10 mouse cellular contexts compared by ENCODE assay signal in genomic region chr7:30440697-30441096, GRCm38 (mm10). TPM values are rescaled to one million over a fixed set of nuclear protein-coding genes. Genes with fewer than 3 reads are reported as not detected.
DNase-seq lines count a peak whose midpoint lies in the region; ATAC-seq and TF ChIP-seq lines count a peak whose summit lies in the region.
"Had no signal": no experiment of that assay in that cellular context is flagged by ENCODE, and none has a peak within 500 bp of the region (broad histone marks: within the 10 kb centered on the region; RNA-seq: fewer than 3 reads in every experiment).

No protein-coding gene starts in this region.

- TF ChIP-seq EP300 in CH12.LX (IDR thresholded peaks at IDR 0.05; ENCODE audit: low read length), result no peak
- no peak for TF ChIP-seq EP300 in liver, embryonic 14.5 days (IDR thresholded peaks at IDR 0.05; ENCODE audit: low read depth)

- no peak overlapping the region for H3K9ac ChIP-seq in kidney, postnatal 0 days (ENCODE audit: low read depth, low read length)
- H3K9ac ChIP-seq in kidney, embryonic 16.5 days (replicated peaks; ENCODE audit: low read length), result no peak overlapping the region
- no peak overlapping the region for H3K9ac ChIP-seq in CH12.LX (ENCODE audit: insufficient read depth, low read depth)
- H3K9ac ChIP-seq in liver, embryonic 14.5 days (replicated peaks), result no peak overlapping the region
- H3K9ac ChIP-seq: limb, embryonic 13.5 days had no signal

- dilution Hi-C loops in CH12.LX (cut with MboI; ENCODE audit: extremely low pct_ligation_motif_present, extremely low pct_unique_long_range_greater_than_20kb, low sequenced_read_pairs), result no loop called here

- H3K79me2 ChIP-seq in CH12.LX (replicated peaks; ENCODE audit: control insufficient read depth, extremely low read depth, insufficient read depth, poor library complexity, severe bottlenecking), result no peaks in the 10 kb centered on the region

- in situ Hi-C loops in CH12.LX (cut with MboI; ENCODE audit: low pct_ligation_motif_present, low pct_unique_long_range_greater_than_20kb, low sequenced_read_pairs), result loop anchor here (10.0 kb wide), 1 partner anchor 54 kb away; the partner anchor contains the start of gene Prodh2

- no peaks in the 10 kb centered on the region for H3K9me3 ChIP-seq in kidney, postnatal 0 days (replicated peaks; ENCODE audit: low read length)
- no peaks in the 10 kb centered on the region for H3K9me3 ChIP-seq in kidney, embryonic 16.5 days (ENCODE audit: low read length)
- H3K9me3 ChIP-seq in CH12.LX (replicated peaks; ENCODE audit: low read length), result peaks cover 13% of the 10 kb centered on the region
- no peaks in the 10 kb centered on the region for H3K9me3 ChIP-seq in embryonic facial prominence, embryonic 10.5 days
- no peaks in the 10 kb centered on the region for H3K9me3 ChIP-seq in liver, embryonic 14.5 days (ENCODE audit: control insufficient read depth, low read length)
- H3K9me3 ChIP-seq: limb, embryonic 13.5 days had no signal

- peak; percentile 81 for TF ChIP-seq CTCF in kidney, postnatal 0 days (IDR thresholded peaks at IDR 0.05; ENCODE audit: low read depth)
- peak; percentile 43 to 85; a peak in 3 of 4 replicates for TF ChIP-seq CTCF in CH12.LX (conservative IDR thresholded peaks at IDR 0.05 in 1 of 2, IDR thresholded peaks at IDR 0.05 in 1 of 2; ENCODE audit: low read depth in 2 of 2, low read length in 2 of 2)
- peak; percentile 86 for TF ChIP-seq CTCF in liver, embryonic 14.5 days (IDR thresholded peaks at IDR 0.05; ENCODE audit: low read depth)

- H3K27ac ChIP-seq in kidney, postnatal 0 days, result no peak overlapping the region
- no peak overlapping the region for H3K27ac ChIP-seq in kidney, embryonic 16.5 days (ENCODE audit: low read length)
- H3K27ac ChIP-seq in CH12.LX (ENCODE audit: insufficient read depth, low read depth), result no peak overlapping the region
- H3K27ac ChIP-seq in embryonic facial prominence, embryonic 10.5 days (replicated peaks), result no peak overlapping the region
- H3K27ac ChIP-seq in liver, embryonic 14.5 days, result no peak overlapping the region
- H3K27ac ChIP-seq: limb, embryonic 13.5 days had no signal

- H3K4me3 ChIP-seq in kidney, postnatal 0 days (replicated peaks; ENCODE audit: low read depth, low read length), result no peak overlapping the region
- H3K4me3 ChIP-seq in kidney, embryonic 16.5 days (ENCODE audit: low read length), result no peak overlapping the region
- H3K4me3 ChIP-seq in CH12.LX (replicated peaks in 1 of 3; ENCODE audit: low read depth in 2 of 3, low read length in 2 of 3, poor library complexity in 1 of 3), result no peak overlapping the region
- H3K4me3 ChIP-seq in embryonic facial prominence, embryonic 10.5 days, result no peak overlapping the region
- no peak overlapping the region for H3K4me3 ChIP-seq in liver, embryonic 14.5 days (ENCODE audit: insufficient read depth in 1 of 2, low read depth in 2 of 2, low read length in 2 of 2)
- H3K4me3 ChIP-seq: limb, embryonic 13.5 days had no signal

- H3K36me3 ChIP-seq in kidney, postnatal 0 days (ENCODE audit: insufficient read depth, low read length), result no peaks in the 10 kb centered on the region
- H3K36me3 ChIP-seq in kidney, embryonic 16.5 days (ENCODE audit: insufficient read depth, low read length), result no peaks in the 10 kb centered on the region
- H3K36me3 ChIP-seq in CH12.LX (replicated peaks in 1 of 2; ENCODE audit: control insufficient read depth in 1 of 2, insufficient read depth in 1 of 2, low read length in 1 of 2), result no peaks in the 10 kb centered on the region
- H3K36me3 ChIP-seq in embryonic facial prominence, embryonic 10.5 days (replicated peaks), result peaks cover 3% of the 10 kb centered on the region; the same call in 1 of the 2 replicates
- H3K36me3 ChIP-seq in liver, embryonic 14.5 days (replicated peaks; ENCODE audit: control insufficient read depth, insufficient read depth, low read depth), result no peaks in the 10 kb centered on the region

- no peak for TF ChIP-seq POLR2A in CH12.LX (IDR thresholded peaks at IDR 0.05; ENCODE audit: low read depth, low read length)

- H3K4me2 ChIP-seq in kidney, postnatal 0 days (ENCODE audit: low read length), result no peak overlapping the region
- H3K4me2 ChIP-seq in kidney, embryonic 16.5 days (replicated peaks; ENCODE audit: low read depth, low read length), result no peak overlapping the region
- H3K4me2 ChIP-seq in CH12.LX (ENCODE audit: insufficient read depth, low read depth, poor library complexity, severe bottlenecking), result no peak overlapping the region
- H3K4me2 ChIP-seq in liver, embryonic 14.5 days (ENCODE audit: low read depth), result no peak overlapping the region
- H3K4me2 ChIP-seq: limb, embryonic 13.5 days had no signal

- H3K4me1 ChIP-seq in kidney, postnatal 0 days (replicated peaks; ENCODE audit: insufficient read depth, low read length), result peaks cover 10% of the 10 kb centered on the region
- peaks cover 22% of the 10 kb centered on the region for H3K4me1 ChIP-seq in kidney, embryonic 16.5 days (ENCODE audit: insufficient read depth, low read length)
- H3K4me1 ChIP-seq in CH12.LX (ENCODE audit: control insufficient read depth in 1 of 2, insufficient read depth in 2 of 2), result no peaks in the 10 kb centered on the region
- peaks cover 19% of the 10 kb centered on the region for H3K4me1 ChIP-seq in embryonic facial prominence, embryonic 10.5 days
- H3K4me1 ChIP-seq in liver, embryonic 14.5 days (replicated peaks; ENCODE audit: control insufficient read depth in 2 of 2, insufficient read depth in 2 of 2, low read length in 1 of 2), result no peaks in the 10 kb centered on the region; a peak in 1 of 4 replicates

- 19% methylated on average over 5 of the region's 5 CpGs for WGBS in kidney, postnatal 0 days
- 29% methylated on average over 3 of the region's 5 CpGs for WGBS in kidney, embryonic 16.5 days
- WGBS in embryonic facial prominence, embryonic 10.5 days, result 28% methylated on average over 4 of the region's 5 CpGs
- 25% methylated on average over 4 of the region's 5 CpGs for WGBS in liver, embryonic 14.5 days (ENCODE audit: insufficient replicate concordance)

- no peaks in the 10 kb centered on the region for H3K27me3 ChIP-seq in kidney, postnatal 0 days (ENCODE audit: insufficient read depth, low read length)
- peaks cover 15% of the 10 kb centered on the region for H3K27me3 ChIP-seq in kidney, embryonic 16.5 days (ENCODE audit: insufficient read depth, low read length)
- peaks cover 80% of the 10 kb centered on the region for H3K27me3 ChIP-seq in CH12.LX (replicated peaks)
- peaks cover 93% of the 10 kb centered on the region for H3K27me3 ChIP-seq in embryonic facial prominence, embryonic 10.5 days (replicated peaks; ENCODE audit: low read depth, poor library complexity, severe bottlenecking)
- H3K27me3 ChIP-seq in liver, embryonic 14.5 days (ENCODE audit: control insufficient read depth, insufficient read depth, low read length), result peaks cover 20% of the 10 kb centered on the region

- DNase-seq in kidney, postnatal 0 days (ENCODE audit: low spot score), result peak; percentile 47
- no peak for DNase-seq in CH12.LX (ENCODE audit: extremely low read depth)
- DNase-seq in embryonic facial prominence, embryonic 10.5 days (ENCODE audit: low spot score), result peak; percentile 63
- DNase-seq in liver, embryonic 14.5 days (ENCODE audit: low read depth in 3 of 3, low spot score in 3 of 3), result no peak
- peak; percentile 60 for DNase-seq in right cerebral cortex, postnatal 25 days
- DNase-seq in heart, postnatal 25 days (ENCODE audit: low spot score), result no peak

- ATAC-seq in kidney, postnatal 0 days (replicated peaks; ENCODE audit: low FRiP score, low read depth), result 0 out of 2 replicates have a peak, but pooled peaks have one; percentile 31
- ATAC-seq in kidney, embryonic 16.5 days (ENCODE audit: low FRiP score, low TSS enrichment), result no peak
- peak; percentile 33 for ATAC-seq in activated CD4-positive, CD25-positive, alpha-beta regulatory T cell, adult 4 months
- ATAC-seq in liver, embryonic 14.5 days (ENCODE audit: insufficient read depth), result no peak

- TF ChIP-seq RAD21 in CH12.LX (IDR thresholded peaks at IDR 0.05; ENCODE audit: low read depth, low read length), result peak; percentile 76

- intact Hi-C loops in heart, postnatal 25 days (cut with DNase I), result loop anchor here (5.0 kb wide), 1 partner anchor 52 kb away; the partner anchor contains the start of gene Prodh2

RNA-seq across cellular contexts. Expression of gene Aplp1, which starts 4.6 kb away (rescaled TPM):
- polyA plus RNA-seq in kidney, postnatal 0 days (2015; fragmentation: Nextera tagmentation; extraction: Ambion mirVana), result 24.1 and 25.4 TPM in 2 replicates
- polyA plus RNA-seq in kidney, embryonic 16.5 days (2015; fragmentation: Nextera tagmentation; extraction: Ambion mirVana), result 27.9 and 31.5 TPM in 2 replicates
- total RNA-seq in CH12.LX (2012; rRNA removed) (0.34 and 0.93 TPM in 2 replicates), CH12.LX (2014; rRNA removed) (not detected in 2 replicates)
- 0.10 TPM in 1 of 2 replicates, not detected in the other for polyA plus RNA-seq in CH12.LX (2012; ENCODE audit: insufficient read length, low read depth)
- polyA plus RNA-seq in activated CD4-positive, CD25-positive, alpha-beta regulatory T cell, adult 4 months (2017; shearing (Covaris generic)), result 1 to 10 TPM; 3.0 to 4.3 TPM
- 28.6 and 32.3 TPM in 2 replicates for polyA plus RNA-seq in embryonic facial prominence, embryonic 10.5 days (2016; fragmentation: Nextera tagmentation; extraction: Ambion mirVana)
- 2.9 and 4.0 TPM in 2 replicates for polyA plus RNA-seq in liver, embryonic 14.5 days (2012; rRNA removed)
- polyA plus RNA-seq in liver, embryonic 14.5 days (2014; fragmentation: Nextera tagmentation; extraction: Ambion mirVana), result 3.5 and 4.5 TPM in 2 replicates
- 1 to 10 TPM; 3.5 TPM for total RNA-seq in heart, postnatal 25 days (2021)

RNA-seq across cellular contexts. Expression of gene Kirrel2, which starts 16.8 kb away (rescaled TPM):
- polyA plus RNA-seq in kidney, postnatal 0 days (2015; fragmentation: Nextera tagmentation; extraction: Ambion mirVana), result 0.65 and 1.5 TPM in 2 replicates
- 0.78 and 1.1 TPM in 2 replicates for polyA plus RNA-seq in kidney, embryonic 16.5 days (2015; fragmentation: Nextera tagmentation; extraction: Ambion mirVana)
- total RNA-seq in CH12.LX (2012; rRNA removed), result not detected in 2 replicates
- total RNA-seq in CH12.LX (2014; rRNA removed), result not detected in 2 replicates
- polyA plus RNA-seq in CH12.LX (2012; ENCODE audit: insufficient read length, low read depth), result not detected in 2 replicates
- not detected for polyA plus RNA-seq in activated CD4-positive, CD25-positive, alpha-beta regulatory T cell, adult 4 months (2017; shearing (Covaris generic))
- 1.3 and 2.2 TPM in 2 replicates for polyA plus RNA-seq in embryonic facial prominence, embryonic 10.5 days (2016; fragmentation: Nextera tagmentation; extraction: Ambion mirVana)
- polyA plus RNA-seq in liver, embryonic 14.5 days (2012; rRNA removed), result 0.10 and 0.30 TPM in 2 replicates
- polyA plus RNA-seq in liver, embryonic 14.5 days (2014; fragmentation: Nextera tagmentation; extraction: Ambion mirVana), result 0.18 TPM in 1 of 2 replicates, not detected in the other
- total RNA-seq in heart, postnatal 25 days (2021), result not detected

RNA-seq across cellular contexts. Expression of gene Nphs1, which starts 17.4 kb away (rescaled TPM):
- polyA plus RNA-seq in kidney, postnatal 0 days (2015; fragmentation: Nextera tagmentation; extraction: Ambion mirVana), result 3.8 and 4.3 TPM in 2 replicates
- polyA plus RNA-seq in kidney, embryonic 16.5 days (2015; fragmentation: Nextera tagmentation; extraction: Ambion mirVana), result 5.4 and 5.5 TPM in 2 replicates
- total RNA-seq in CH12.LX (2012; rRNA removed), result 2.1 and 2.4 TPM in 2 replicates
- not detected in 2 replicates for total RNA-seq in CH12.LX (2014; rRNA removed)
- 1.0 TPM in 1 of 2 replicates, not detected in the other for polyA plus RNA-seq in CH12.LX (2012; ENCODE audit: insufficient read length, low read depth)
- under 1 TPM in 1 of 2 experiments, not detected in 1; 0.24 TPM for polyA plus RNA-seq in activated CD4-positive, CD25-positive, alpha-beta regulatory T cell, adult 4 months (2017; shearing (Covaris generic))
- polyA plus RNA-seq in embryonic facial prominence, embryonic 10.5 days (2016; fragmentation: Nextera tagmentation; extraction: Ambion mirVana), result 0.15 and 0.63 TPM in 2 replicates
- polyA plus RNA-seq in liver, embryonic 14.5 days (2012; rRNA removed), result 0.03 TPM in 2 replicates
- polyA plus RNA-seq in liver, embryonic 14.5 days (2014; fragmentation: Nextera tagmentation; extraction: Ambion mirVana), result 0.08 and 0.19 TPM in 2 replicates
- total RNA-seq in heart, postnatal 25 days (2021), result not detected
- polyA plus RNA-seq: stomach, embryonic 14.5 days had no signal

RNA-seq across cellular contexts. Expression of gene Nfkbid, which starts 19.2 kb away (rescaled TPM):
- 1.1 and 1.2 TPM in 2 replicates for polyA plus RNA-seq in kidney, postnatal 0 days (2015; fragmentation: Nextera tagmentation; extraction: Ambion mirVana)
- 1.6 and 2.0 TPM in 2 replicates for polyA plus RNA-seq in kidney, embryonic 16.5 days (2015; fragmentation: Nextera tagmentation; extraction: Ambion mirVana)
- total RNA-seq in CH12.LX (2012; rRNA removed) (133 and 161 TPM in 2 replicates), CH12.LX (2014; rRNA removed) (131 and 144 TPM in 2 replicates)
- polyA plus RNA-seq in CH12.LX (2012; ENCODE audit: insufficient read length, low read depth), result 175 and 197 TPM in 2 replicates
- polyA plus RNA-seq in activated CD4-positive, CD25-positive, alpha-beta regulatory T cell, adult 4 months (2017; shearing (Covaris generic)), result 10 to 100 TPM; 36.5 to 41.2 TPM
- 1.1 and 1.8 TPM in 2 replicates for polyA plus RNA-seq in embryonic facial prominence, embryonic 10.5 days (2016; fragmentation: Nextera tagmentation; extraction: Ambion mirVana)
- 0.92 and 1.2 TPM in 2 replicates for polyA plus RNA-seq in liver, embryonic 14.5 days (2012; rRNA removed)
- polyA plus RNA-seq in liver, embryonic 14.5 days (2014; fragmentation: Nextera tagmentation; extraction: Ambion mirVana), result 0.69 and 1.1 TPM in 2 replicates
- total RNA-seq in heart, postnatal 25 days (2021), result under 1 TPM; 0.20 to 0.47 TPM

RNA-seq across cellular contexts. Expression of gene Hcst, which starts 21.0 kb away (rescaled TPM):
- polyA plus RNA-seq in kidney, postnatal 0 days (2015; fragmentation: Nextera tagmentation; extraction: Ambion mirVana), result 2.1 and 3.4 TPM in 2 replicates
- polyA plus RNA-seq in kidney, embryonic 16.5 days (2015; fragmentation: Nextera tagmentation; extraction: Ambion mirVana), result 0.63 and 0.84 TPM in 2 replicates
- total RNA-seq in CH12.LX (2012; rRNA removed), result 8.0 and 11.9 TPM in 2 replicates
- 6.3 and 11.8 TPM in 2 replicates for total RNA-seq in CH12.LX (2014; rRNA removed)
- 11.8 and 11.9 TPM in 2 replicates for polyA plus RNA-seq in CH12.LX (2012; ENCODE audit: insufficient read length, low read depth)
- polyA plus RNA-seq in activated CD4-positive, CD25-positive, alpha-beta regulatory T cell, adult 4 months (2017; shearing (Covaris generic)), result 100 to 1,000 TPM; 433 to 632 TPM
- not detected in 2 replicates for polyA plus RNA-seq in embryonic facial prominence, embryonic 10.5 days (2016; fragmentation: Nextera tagmentation; extraction: Ambion mirVana)
- 3.3 and 4.7 TPM in 2 replicates for polyA plus RNA-seq in liver, embryonic 14.5 days (2012; rRNA removed)
- polyA plus RNA-seq in liver, embryonic 14.5 days (2014; fragmentation: Nextera tagmentation; extraction: Ambion mirVana), result 4.5 and 4.9 TPM in 2 replicates
- not detected for total RNA-seq in heart, postnatal 25 days (2021)

Comparison
In these comparisons a context has a peak if more than half of its experiments do, and no peak if none do; other contexts are left out.
1. ATAC-seq: peak in kidney, postnatal 0 days (single experiment) and activated CD4-positive, CD25-positive, alpha-beta regulatory T cell, adult 4 months (single experiment); none in kidney, embryonic 16.5 days (single experiment) and liver, embryonic 14.5 days (single experiment).
2. DNase-seq: peak in kidney, postnatal 0 days (single experiment), embryonic facial prominence, embryonic 10.5 days (single experiment) and right cerebral cortex, postnatal 25 days (single experiment); none in CH12.LX (single experiment), liver, embryonic 14.5 days (0 of 3) and heart, postnatal 25 days (single experiment).
3. Peak in every context shown above with its lines, with median percentiles within 50 percentile points of each other: CTCF ChIP-seq.